Mouse (Mus musculus): ENCODE data around the gene Osbp. TPM values are rescaled to one million over a fixed set of nuclear protein-coding genes. Genes with fewer than 3 reads are reported as not detected.
"Not testable (repeated sequence)": the region's sequence is repeated elsewhere in the genome, so short reads cannot be mapped to it uniquely, and the experiment has no call there.

The Osbp gene
- total RNA-seq, 2 experiments from 2014 or later: 89.3 to 92.0 TPM

GRCm38 (mm10) chr19:11980471-11980870 is 14.7 kb downstream of the Osbp start:
- intact Hi-C loops (cut with DNase I): no loop called here
- no peak for DNase-seq (ENCODE audit: low spot score)

- DNase-seq (ENCODE audit: low spot score); intact Hi-C loops (cut with DNase I): not testable (repeated sequence)
Measured at GRCm38 (mm10) chr19:11984614-11985013, 18.9 kb downstream of the Osbp start.

GRCm38 (mm10) chr19:11987841-11988240 is 22.1 kb downstream of the Osbp start:
- intact Hi-C loops (cut with DNase I): no loop called here
- DNase-seq (ENCODE audit: low spot score): no peak

- intact Hi-C loops (cut with DNase I): no loop called here
- no peak for DNase-seq (ENCODE audit: low spot score)
Measured at GRCm38 (mm10) chr19:11989334-11989733, 23.6 kb downstream of the Osbp start.

- intact Hi-C loops (cut with DNase I): no loop called here
- DNase-seq (ENCODE audit: low spot score): no peak
Measured at GRCm38 (mm10) chr19:11992034-11992433, 26.3 kb downstream of the Osbp start.

- DNase-seq (ENCODE audit: low spot score): no peak
- intact Hi-C loops (cut with DNase I): no loop called here
Measured at GRCm38 (mm10) chr19:11992441-11993029, 26.8 kb downstream of the Osbp start.

GRCm38 (mm10) chr19:11994703-11995431 is 29.1 kb downstream of the Osbp start:
- no peak for DNase-seq (ENCODE audit: low spot score)
- intact Hi-C loops (cut with DNase I): no loop called here

- DNase-seq (ENCODE audit: low spot score): no peak
- intact Hi-C loops (cut with DNase I): no loop called here
Measured at GRCm38 (mm10) chr19:11995722-11996448, 30.1 kb downstream of the Osbp start.

- intact Hi-C loops (cut with DNase I): no loop called here
- no peak for DNase-seq (ENCODE audit: low spot score)
Measured at GRCm38 (mm10) chr19:12001686-12002085, 35.9 kb downstream of the Osbp start.

- DNase-seq (ENCODE audit: low spot score): peak; percentile 21
- intact Hi-C loops (cut with DNase I): no loop called here
Measured at GRCm38 (mm10) chr19:12002125-12002524, 36.4 kb downstream of the Osbp start.

GRCm38 (mm10) chr19:12002791-12003190 is 37.0 kb downstream of the Osbp start:
- intact Hi-C loops (cut with DNase I): no loop called here

GRCm38 (mm10) chr19:12003568-12003967 is 37.8 kb downstream of the Osbp start:
- no peak for DNase-seq (ENCODE audit: low spot score)
- intact Hi-C loops (cut with DNase I): no loop called here

More at GRCm38 (mm10) chr19:12002791-12003190, 37.0 kb downstream of the Osbp start:
- DNase-seq (ENCODE audit: low spot score): no peak

- DNase-seq (ENCODE audit: low spot score): no peak
- intact Hi-C loops (cut with DNase I): loop anchor here (5.0 kb wide), 1 partner anchor 227 kb away; no protein-coding TSS in a partner anchor
Measured at GRCm38 (mm10) chr19:12004216-12005008, 38.7 kb downstream of the Osbp start.

- intact Hi-C loops (cut with DNase I): loop anchor here (5.0 kb wide), 1 partner anchor 228 kb away; no protein-coding TSS in a partner anchor
- DNase-seq (ENCODE audit: low spot score): peak; percentile 63
Measured at GRCm38 (mm10) chr19:12005376-12006360, 39.9 kb downstream of the Osbp start.

- DNase-seq (ENCODE audit: low spot score): no peak
- intact Hi-C loops (cut with DNase I): loop anchor here (5.0 kb wide), 1 partner anchor 229 kb away; no protein-coding TSS in a partner anchor
Measured at GRCm38 (mm10) chr19:12006361-12006947, 40.7 kb downstream of the Osbp start.

GRCm38 (mm10) chr19:12007105-12007931 is 41.6 kb downstream of the Osbp start:
- intact Hi-C loops (cut with DNase I): loop anchor here (5.0 kb wide), 1 partner anchor 230 kb away; no protein-coding TSS in a partner anchor
- DNase-seq (ENCODE audit: low spot score): no peak
